Mouse (Mus musculus) NIH3T3 (cell line): Measurements from ENCODE around the gene Ifna6.
"Not testable (repeated sequence)": the region's sequence is repeated elsewhere in the genome, so short reads cannot be mapped to it uniquely, and the experiment has no call there.

Source experiments
- DNase-seq: peaks from one replicate; pipeline ENCODE4 v3.0.0-alpha.2; 2012; ENCODE audit warnings: low read depth

Gene Ifna6

DNA sequence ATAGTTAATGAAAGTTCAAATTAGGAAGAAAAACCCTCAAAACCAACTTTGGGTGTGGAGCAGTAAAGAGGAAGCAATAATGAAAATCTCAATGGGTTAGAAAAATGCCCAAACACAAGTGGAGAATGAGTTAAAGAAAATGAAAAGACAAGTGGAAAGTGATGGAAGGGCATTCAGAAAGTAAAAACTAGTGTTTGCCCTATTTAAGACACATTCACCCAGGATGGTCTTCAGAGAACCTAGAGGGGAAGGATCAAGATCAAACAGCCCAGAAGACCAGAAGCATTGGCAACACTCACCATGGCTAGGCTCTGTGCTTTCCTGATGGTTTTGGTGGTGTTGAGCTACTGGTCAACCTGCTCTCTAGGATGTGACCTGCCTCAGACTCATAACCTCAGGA lies at the start of gene Ifna6:
Ifna6 (plus strand) TSS at position 301 of the 400 bp plus-strand sequence.
- not testable (repeated sequence) for DNase-seq

DNA sequence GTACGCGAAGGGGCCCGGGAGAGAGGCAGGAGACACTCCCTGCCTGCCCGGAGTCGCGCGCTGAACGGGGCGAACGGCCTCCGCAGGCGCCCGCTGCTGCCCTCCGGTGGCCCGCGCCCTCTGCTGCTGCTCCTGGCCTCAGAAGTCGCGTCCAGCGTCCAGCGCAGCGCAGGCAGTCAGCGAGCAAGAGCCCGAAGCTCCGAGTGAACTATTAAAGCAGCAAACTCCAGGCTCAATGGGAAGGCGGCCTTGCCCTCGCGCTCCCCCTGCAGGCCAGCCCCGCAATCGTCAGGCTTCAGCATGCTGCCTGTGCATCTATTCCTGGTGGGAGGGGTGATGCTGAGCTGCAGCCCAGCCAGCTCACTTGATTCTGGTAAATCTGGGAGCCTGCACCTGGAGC lies 47.7 kb upstream of the Ifna6 start, which contains the start of gene Gm13272:
Gm13272 (plus strand) TSS at position 301 of the 400 bp plus-strand sequence.
- DNase-seq = not testable (repeated sequence)

DNA sequence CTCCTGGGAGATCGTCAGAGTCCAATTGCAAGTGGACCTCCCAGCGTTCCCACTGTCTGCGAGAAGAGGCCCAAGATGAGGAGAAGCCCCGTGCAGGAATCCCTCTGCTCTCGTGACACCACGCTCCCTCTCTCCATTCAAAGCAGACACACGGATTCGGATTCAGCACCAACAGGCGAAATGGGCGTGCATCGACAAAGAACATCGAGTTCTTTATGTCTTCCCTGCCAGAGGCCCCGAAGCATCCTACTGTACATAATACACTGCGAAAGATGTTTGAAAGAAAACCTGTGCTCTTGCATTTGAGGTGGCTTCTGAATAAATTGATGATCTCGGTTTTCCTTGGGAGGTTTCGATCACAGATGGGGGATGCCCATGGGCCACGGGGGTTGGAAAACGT lies 46.9 kb upstream of the Ifna6 start:
- not testable (repeated sequence) for DNase-seq

DNA sequence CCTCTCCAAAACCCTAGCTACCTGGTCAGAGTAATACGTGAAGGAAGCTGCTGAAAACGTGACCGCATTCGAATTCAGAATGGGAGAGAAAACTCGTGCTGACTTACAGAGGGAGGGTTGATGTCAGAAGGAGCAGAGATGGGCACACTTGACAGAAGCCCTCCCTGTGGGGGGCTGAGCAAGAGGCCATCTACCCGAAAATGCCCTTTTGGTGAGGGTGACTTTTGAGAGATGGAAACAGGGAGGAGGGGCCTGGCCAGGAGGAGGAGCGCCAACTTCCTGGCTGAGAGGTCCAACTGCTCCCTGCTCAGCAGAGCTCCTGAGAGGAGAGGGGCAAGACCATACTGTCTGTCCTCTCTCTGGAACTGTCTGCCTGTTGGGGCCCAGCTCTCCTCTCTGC lies 45.4 kb upstream of the Ifna6 start, which contains the start of gene Ifnz:
Ifnz (plus strand) TSS at position 301 of the 400 bp plus-strand sequence.
- DNase-seq = not testable (repeated sequence)

DNA sequence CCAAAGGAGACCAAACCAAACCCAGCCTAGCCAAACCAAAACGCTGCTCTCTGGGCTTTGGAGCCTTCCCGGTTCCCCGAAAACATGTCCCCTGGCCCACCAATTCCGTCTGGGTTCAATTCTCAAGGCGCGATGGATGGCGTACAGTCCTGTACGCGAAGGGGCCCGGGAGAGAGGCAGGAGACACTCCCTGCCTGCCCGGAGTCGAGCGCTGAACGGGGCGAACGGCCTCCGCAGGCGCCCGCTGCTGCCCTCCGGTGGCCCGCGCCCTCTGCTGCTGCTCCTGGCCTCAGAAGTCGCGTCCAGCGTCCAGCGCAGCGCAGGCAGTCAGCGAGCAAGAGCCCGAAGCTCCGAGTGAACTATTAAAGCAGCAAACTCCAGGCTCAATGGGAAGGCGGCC lies 44.9 kb upstream of the Ifna6 start:
- DNase-seq = not testable (repeated sequence)

DNA sequence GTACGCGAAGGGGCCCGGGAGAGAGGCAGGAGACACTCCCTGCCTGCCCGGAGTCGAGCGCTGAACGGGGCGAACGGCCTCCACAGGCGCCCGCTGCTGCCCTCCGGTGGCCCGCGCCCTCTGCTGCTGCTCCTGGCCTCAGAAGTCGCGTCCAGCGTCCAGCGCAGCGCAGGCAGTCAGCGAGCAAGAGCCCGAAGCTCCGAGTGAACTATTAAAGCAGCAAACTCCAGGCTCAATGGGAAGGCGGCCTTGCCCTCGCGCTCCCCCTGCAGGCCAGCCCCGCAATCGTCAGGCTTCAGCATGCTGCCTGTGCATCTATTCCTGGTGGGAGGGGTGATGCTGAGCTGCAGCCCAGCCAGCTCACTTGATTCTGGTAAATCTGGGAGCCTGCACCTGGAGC lies 41.8 kb upstream of the Ifna6 start, which contains the start of gene Gm13276:
Gm13276 (plus strand) TSS at position 301 of the 400 bp plus-strand sequence.
- not testable (repeated sequence) for DNase-seq

DNA sequence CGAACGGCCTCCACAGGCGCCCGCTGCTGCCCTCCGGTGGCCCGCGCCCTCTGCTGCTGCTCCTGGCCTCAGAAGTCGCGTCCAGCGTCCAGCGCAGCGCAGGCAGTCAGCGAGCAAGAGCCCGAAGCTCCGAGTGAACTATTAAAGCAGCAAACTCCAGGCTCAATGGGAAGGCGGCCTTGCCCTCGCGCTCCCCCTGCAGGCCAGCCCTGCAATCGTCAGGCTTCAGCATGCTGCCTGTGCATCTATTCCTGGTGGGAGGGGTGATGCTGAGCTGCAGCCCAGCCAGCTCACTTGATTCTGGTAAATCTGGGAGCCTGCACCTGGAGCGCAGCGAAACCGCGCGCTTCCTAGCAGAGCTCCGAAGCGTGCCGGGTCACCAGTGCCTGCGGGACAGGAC lies 38.8 kb upstream of the Ifna6 start, which contains the start of gene Gm13277:
Gm13277 (plus strand) TSS at position 231 of the 400 bp plus-strand sequence.
- not testable (repeated sequence) for DNase-seq

DNA sequence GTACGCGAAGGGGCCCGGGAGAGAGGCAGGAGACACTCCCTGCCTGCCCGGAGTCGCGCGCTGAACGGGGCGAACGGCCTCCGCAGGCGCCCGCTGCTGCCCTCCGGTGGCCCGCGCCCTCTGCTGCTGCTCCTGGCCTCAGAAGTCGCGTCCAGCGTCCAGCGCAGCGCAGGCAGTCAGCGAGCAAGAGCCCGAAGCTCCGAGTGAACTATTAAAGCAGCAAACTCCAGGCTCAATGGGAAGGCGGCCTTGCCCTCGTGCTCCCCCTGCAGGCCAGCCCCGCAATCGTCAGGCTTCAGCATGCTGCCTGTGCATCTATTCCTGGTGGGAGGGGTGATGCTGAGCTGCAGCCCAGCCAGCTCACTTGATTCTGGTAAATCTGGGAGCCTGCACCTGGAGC lies 36.0 kb upstream of the Ifna6 start, which contains the start of gene Gm13278:
Gm13278 (plus strand) TSS at position 301 of the 400 bp plus-strand sequence.
- not testable (repeated sequence) for DNase-seq

DNA sequence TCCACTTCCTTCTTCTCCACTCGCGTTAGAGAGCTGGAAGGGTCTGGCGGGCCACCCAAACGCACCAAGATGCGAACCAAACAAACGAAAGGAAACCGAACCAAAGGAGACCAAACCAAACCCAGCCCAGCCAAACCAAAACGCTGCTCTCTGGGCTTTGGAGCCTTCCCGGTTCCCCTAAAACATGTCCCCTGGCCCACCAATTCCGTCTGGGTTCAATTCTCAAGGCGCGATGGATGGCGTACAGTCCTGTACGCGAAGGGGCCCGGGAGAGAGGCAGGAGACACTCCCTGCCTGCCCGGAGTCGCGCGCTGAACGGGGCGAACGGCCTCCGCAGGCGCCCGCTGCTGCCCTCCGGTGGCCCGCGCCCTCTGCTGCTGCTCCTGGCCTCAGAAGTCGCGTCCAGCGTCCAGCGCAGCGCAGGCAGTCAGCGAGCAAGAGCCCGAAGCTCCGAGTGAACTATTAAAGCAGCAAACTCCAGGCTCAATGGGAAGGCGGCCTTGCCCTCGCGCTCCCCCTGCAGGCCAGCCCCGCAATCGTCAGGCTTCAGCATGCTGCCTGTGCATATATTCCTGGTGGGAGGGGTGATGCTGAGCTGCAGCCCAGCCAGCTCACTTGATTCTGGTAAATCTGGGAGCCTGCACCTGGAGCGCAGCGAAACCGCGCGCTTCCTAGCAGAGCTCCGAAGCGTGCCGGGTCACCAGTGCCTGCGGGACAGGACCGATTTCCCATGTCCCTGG lies 33.1 kb upstream of the Ifna6 start, which contains the start of gene Gm13275:
Gm13275 (plus strand) TSS at position 552 of the 740 bp plus-strand sequence.
- not testable (repeated sequence) for DNase-seq

DNA sequence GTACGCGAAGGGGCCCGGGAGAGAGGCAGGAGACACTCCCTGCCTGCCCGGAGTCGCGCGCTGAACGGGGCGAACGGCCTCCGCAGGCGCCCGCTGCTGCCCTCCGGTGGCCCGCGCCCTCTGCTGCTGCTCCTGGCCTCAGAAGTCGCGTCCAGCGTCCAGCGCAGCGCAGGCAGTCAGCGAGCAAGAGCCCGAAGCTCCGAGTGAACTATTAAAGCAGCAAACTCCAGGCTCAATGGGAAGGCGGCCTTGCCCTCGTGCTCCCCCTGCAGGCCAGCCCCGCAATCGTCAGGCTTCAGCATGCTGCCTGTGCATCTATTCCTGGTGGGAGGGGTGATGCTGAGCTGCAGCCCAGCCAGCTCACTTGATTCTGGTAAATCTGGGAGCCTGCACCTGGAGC lies 30.1 kb upstream of the Ifna6 start, which contains the start of gene Gm13279:
Gm13279 (plus strand) TSS at position 301 of the 400 bp plus-strand sequence.
- not testable (repeated sequence) for DNase-seq

DNA sequence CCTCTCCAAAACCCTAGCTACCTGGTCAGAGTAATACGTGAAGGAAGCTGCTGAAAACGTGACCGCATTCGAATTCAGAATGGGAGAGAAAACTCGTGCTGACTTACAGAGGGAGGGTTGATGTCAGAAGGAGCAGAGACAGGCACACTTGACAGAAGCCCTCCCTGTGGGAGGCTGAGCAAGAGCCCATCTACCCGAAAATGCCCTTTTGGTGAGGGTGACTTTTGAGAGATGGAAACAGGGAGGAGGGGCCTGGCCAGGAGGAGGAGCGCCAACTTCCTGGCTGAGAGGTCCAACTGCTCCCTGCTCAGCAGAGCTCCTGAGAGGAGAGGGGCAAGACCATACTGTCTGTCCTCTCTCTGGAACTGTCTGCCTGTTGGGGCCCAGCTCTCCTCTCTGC lies 27.9 kb upstream of the Ifna6 start, which contains the start of gene Gm13285:
Gm13285 (plus strand) TSS at position 301 of the 400 bp plus-strand sequence.
- not testable (repeated sequence) for DNase-seq

DNA sequence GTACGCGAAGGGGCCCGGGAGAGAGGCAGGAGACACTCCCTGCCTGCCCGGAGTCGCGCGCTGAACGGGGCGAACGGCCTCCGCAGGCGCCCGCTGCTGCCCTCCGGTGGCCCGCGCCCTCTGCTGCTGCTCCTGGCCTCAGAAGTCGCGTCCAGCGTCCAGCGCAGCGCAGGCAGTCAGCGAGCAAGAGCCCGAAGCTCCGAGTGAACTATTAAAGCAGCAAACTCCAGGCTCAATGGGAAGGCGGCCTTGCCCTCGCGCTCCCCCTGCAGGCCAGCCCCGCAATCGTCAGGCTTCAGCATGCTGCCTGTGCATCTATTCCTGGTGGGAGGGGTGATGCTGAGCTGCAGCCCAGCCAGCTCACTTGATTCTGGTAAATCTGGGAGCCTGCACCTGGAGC lies 24.3 kb upstream of the Ifna6 start, which contains the start of gene Gm13287:
Gm13287 (plus strand) TSS at position 301 of the 400 bp plus-strand sequence.
- not testable (repeated sequence) for DNase-seq

DNA sequence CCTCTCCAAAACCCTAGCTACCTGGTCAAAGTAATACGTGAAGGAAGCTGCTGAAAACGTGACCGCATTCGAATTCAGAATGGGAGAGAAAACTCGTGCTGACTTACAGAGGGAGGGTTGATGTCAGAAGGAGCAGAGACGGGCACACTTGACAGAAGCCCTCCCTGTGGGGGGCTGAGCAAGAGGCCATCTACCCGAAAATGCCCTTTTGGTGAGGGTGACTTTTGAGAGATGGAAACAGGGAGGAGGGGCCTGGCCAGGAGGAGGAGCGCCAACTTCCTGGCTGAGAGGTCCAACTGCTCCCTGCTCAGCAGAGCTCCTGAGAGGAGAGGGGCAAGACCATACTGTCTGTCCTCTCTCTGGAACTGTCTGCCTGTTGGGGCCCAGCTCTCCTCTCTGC lies 22.0 kb upstream of the Ifna6 start, which contains the start of gene Gm13288:
Gm13288 (plus strand) TSS at position 301 of the 400 bp plus-strand sequence.
- not testable (repeated sequence) for DNase-seq

DNA sequence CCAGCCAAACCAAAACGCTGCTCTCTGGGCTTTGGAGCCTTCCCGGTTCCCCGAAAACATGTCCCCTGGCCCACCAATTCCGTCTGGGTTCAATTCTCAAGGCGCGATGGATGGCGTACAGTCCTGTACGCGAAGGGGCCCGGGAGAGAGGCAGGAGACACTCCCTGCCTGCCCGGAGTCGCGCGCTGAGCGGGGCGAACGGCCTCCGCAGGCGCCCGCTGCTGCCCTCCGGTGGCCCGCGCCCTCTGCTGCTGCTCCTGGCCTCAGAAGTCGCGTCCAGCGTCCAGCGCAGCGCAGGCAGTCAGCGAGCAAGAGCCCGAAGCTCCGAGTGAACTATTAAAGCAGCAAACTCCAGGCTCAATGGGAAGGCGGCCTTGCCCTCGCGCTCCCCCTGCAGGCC lies 21.5 kb upstream of the Ifna6 start:
- DNase-seq = not testable (repeated sequence)

DNA sequence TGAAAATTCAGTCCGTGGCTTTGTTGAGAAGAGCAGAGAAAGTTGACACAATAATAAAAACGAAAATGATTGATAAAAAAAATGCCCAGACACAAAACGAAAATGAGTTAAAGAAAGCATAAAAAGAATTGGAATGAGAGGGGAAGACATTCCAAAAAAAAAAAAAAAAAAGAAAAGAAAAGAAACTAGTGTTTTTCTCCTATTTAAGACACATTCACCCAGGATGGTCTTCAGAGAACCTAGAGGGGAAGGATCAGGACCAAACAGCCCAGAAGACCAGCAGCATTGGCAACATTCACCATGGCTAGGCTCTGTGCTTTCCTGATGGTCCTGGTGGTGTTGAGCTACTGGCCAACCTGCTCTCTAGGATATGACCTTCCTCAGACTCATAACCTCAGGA lies 11.3 kb upstream of the Ifna6 start, which contains the start of gene Ifna7:
Ifna7 (plus strand) TSS at position 301 of the 400 bp plus-strand sequence.
- no peak for DNase-seq

DNA sequence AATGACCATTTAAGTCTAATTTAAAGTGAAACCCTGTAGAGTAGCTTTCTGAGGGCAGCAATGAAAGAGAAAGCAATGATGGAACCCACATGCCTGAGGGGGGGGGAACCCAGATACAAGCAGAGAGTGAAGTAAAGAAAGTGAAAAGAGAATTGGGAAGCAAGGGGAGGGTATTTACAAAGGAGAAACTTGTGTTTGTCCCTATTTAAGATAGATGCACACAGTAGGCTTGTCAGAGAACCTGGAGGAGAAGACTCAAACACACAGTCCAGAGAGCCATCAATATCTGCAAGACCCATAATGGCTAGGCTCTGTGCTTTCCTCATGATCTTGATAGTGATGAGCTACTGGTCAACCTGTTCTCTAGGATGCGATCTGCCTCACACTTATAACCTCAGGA lies 7.6 kb upstream of the Ifna6 start, which contains the start of gene Ifna11:
Ifna11 (plus strand) TSS at position 301 of the 400 bp plus-strand sequence.
- DNase-seq = no peak

DNA sequence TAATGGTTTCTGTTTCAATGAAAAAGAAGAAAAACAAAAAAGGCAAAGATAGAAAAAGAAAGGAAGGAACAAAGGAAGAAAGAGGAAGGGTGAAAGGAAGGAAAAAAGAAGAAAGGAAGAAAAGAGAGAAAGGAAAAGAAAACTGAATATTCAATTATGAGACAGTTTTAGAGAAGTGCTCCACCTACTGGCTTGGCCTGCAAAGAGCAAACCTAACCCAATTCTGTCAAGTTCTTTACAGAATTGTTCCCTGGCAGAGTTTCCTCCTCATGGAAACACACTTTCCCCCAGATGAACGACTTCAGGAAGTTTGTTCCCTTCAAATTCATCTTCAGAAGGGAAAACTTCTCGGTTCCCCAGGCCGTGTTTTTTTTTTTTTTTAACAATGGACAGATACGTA lies 4.2 kb upstream of the Ifna6 start:
- DNase-seq = peak; percentile 65

DNA sequence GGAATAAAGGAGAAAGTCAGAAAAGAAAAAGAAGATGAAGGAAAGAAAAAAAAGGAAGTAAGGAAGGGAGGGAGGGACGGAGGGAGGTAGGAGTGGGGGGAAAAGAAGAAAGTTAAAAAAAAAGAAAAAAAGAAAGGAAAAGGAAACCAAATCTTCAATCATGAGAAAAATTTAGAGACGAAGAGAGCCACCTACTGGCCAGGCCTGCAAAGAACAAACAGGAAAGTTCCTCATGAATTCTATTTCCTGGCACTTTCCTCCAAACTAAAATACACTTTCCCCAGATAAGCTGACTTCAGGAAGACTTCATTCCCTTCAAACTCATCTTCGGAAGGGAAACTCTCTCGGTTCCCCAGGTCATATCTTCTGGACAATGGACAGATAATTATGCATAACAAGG lies 3.3 kb downstream of the Ifna6 start:
- DNase-seq = peak; percentile 74

DNA sequence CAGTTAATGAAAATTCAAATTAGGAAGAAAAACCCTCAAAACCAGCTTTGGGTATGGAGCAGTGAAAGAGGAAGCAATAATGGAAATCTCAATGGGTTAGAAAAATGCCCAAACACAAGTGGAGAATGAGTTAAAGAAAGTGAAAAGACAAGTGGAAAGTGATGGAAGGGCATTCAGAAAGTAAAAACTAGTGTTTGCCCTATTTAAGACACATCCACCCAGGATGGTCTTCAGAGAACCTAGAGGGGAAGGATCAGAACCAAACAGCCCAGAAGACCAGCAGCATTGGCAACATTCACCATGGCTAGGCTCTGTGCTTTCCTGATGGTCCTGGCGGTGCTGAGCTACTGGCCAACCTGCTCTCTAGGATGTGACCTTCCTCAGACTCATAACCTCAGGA lies 8.0 kb downstream of the Ifna6 start, which contains the start of gene Ifna5:
Ifna5 (plus strand) TSS at position 301 of the 400 bp plus-strand sequence.
- not testable (repeated sequence) for DNase-seq

DNA sequence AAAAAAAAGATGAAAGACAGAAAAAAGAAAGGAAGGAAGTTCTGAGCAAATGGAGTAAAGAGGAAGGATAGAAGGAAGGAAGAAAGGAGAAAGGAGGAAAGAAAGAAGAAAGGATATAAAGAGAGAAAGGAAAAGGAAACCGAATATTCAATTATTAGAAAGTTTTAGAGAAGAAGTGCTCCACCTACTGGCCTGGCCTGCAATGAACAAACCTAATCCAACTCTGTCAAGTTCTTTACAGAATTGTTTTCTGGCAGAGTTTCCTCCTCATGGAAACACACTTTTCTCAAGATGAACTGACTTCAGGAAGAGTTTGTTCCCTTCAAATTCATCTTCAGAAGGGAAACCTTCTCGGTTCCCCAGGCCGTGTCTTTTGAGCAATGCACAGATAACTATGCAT lies 11.6 kb downstream of the Ifna6 start:
- DNase-seq = peak; percentile 65

DNA sequence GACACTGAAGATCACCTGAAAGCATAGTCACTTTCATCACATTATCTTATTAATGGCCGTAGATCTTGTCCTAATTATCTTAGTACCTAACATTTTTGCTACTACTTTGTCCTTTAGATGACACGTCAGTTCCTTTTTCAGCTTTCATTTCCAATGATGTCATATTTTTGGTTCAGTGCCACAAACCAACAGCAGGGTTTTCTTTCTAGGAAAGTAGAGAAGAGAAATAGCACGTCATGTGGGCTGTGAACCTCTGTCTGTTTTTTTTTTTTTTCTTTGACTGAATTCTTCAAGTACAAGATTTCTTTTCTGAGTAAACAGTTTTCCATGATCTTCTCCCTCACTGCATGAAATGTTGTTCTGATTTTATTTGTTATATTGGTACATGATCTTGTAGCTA lies 12.8 kb downstream of the Ifna6 start:
- DNase-seq = peak; percentile 11

DNA sequence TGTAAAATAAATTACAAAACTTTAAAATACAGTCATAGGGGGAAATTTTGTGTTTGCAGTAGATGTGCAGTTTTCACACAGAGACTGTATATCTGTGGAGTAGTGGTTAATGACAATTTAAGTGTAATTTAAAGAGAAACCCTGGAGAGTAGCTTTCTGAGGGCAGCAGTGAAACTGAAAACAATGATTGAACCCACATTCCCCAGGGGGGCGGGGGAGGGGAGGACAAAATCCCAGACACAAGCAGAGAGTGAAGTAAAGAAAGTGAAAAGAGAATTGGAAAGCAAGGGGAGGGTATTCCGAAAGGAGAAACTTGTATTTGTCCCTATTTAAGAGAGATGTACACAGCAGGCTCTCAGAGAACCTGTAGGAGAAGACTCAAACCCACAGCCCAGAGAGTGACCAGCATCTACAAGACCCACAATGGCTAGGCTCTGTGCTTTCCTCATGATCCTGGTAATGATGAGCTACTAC lies 14.3 kb downstream of the Ifna6 start, which contains the start of gene Ifna4:
Ifna4 (plus strand) TSS at position 424 of the 474 bp plus-strand sequence.
- DNase-seq = no peak
